In the genomic region with DNA sequence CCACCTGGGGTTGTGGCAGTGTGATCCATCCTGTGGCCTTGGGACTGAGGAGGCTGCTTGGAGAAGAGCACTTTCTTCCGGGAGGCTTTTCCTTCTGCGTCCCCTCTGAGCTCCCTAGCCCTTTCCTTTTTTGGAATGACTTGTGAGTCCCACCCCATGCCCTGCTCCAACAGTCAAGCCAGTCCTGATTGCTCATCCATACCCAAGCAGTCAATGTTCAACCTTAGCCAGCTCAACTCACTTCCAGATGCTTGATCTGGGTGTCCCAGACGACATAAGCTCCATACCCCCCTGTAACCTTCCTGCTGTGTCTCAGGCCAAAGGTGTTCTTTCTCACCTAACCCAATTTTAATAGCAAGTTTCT, we compare ENCODE assay signal across 18 mouse cellular contexts.
A peak's percentile ranks its signal among the peaks of the same experiment; 100 is the strongest.
DNase-seq lines count a peak whose midpoint lies in the region; ATAC-seq and TF ChIP-seq lines count a peak whose summit lies in the region.
"Had no signal": no experiment of that assay in that cellular context is flagged by ENCODE, and none has a peak within 500 bp of the region (broad histone marks: within the 10 kb centered on the region; RNA-seq: fewer than 3 reads in every experiment).

No protein-coding gene starts in this region.

- peaks cover 12% of the 10 kb centered on the region for H3K4me1 ChIP-seq in hindbrain, embryonic 13.5 days (replicated peaks)
- H3K4me1 ChIP-seq in hindbrain, embryonic 12.5 days: peaks cover 10% of the 10 kb centered on the region
- peaks cover 6% of the 10 kb centered on the region; the same call in 1 of the 2 replicates for H3K4me1 ChIP-seq in kidney, embryonic 14.5 days (ENCODE audit: control insufficient read depth, insufficient read depth, low read length)
- H3K4me1 ChIP-seq in limb, embryonic 10.5 days: peaks cover 33% of the 10 kb centered on the region
- H3K4me1 ChIP-seq: liver, embryonic 15.5 days had no signal

- H3K36me3 ChIP-seq in hindbrain, embryonic 13.5 days: no peaks in the 10 kb centered on the region
- H3K36me3 ChIP-seq in hindbrain, embryonic 12.5 days: no peaks in the 10 kb centered on the region
- no peaks in the 10 kb centered on the region for H3K36me3 ChIP-seq in kidney, embryonic 14.5 days (ENCODE audit: control insufficient read depth, insufficient read depth, low read length)
- no peaks in the 10 kb centered on the region for H3K36me3 ChIP-seq in limb, embryonic 10.5 days
- H3K36me3 ChIP-seq: forebrain, embryonic 10.5 days; liver, embryonic 15.5 days had no signal

- ATAC-seq in hindbrain, embryonic 13.5 days (ENCODE audit: low FRiP score): no peak
- ATAC-seq in hindbrain, embryonic 12.5 days (ENCODE audit: low FRiP score): no peak
- ATAC-seq in Patski: peak; percentile 41
- peak; percentile 39; the same call in 1 of the 2 replicates for ATAC-seq in kidney, embryonic 14.5 days (ENCODE audit: low FRiP score, low TSS enrichment)
- ATAC-seq: lung, postnatal 0 days had no signal

- H3K4me3 ChIP-seq in hindbrain, embryonic 13.5 days: no peak overlapping the region
- no peak overlapping the region for H3K4me3 ChIP-seq in hindbrain, embryonic 12.5 days
- H3K4me3 ChIP-seq in kidney, embryonic 14.5 days (ENCODE audit: low read length): no peak overlapping the region
- no peak overlapping the region for H3K4me3 ChIP-seq in limb, embryonic 10.5 days
- H3K4me3 ChIP-seq: forebrain, embryonic 10.5 days; layer of hippocampus, adult 2 months; liver, embryonic 15.5 days had no signal

- no peak for TF ChIP-seq CTCF in Patski (IDR thresholded peaks at IDR 0.05)

- in situ Hi-C loops in Patski (cut with MboI; ENCODE audit: low pct_unique_long_range_greater_than_20kb): no loop called here

- peak overlapping the region; percentile 48; the same call in 1 of the 2 replicates for H3K27ac ChIP-seq in hindbrain, embryonic 13.5 days
- no peak overlapping the region for H3K27ac ChIP-seq in hindbrain, embryonic 12.5 days
- H3K27ac ChIP-seq in kidney, embryonic 14.5 days (ENCODE audit: low read depth, low read length): no peak overlapping the region; the same call in 1 of the 2 replicates
- peak overlapping the region; percentile 58; the same call in 1 of the 2 replicates for H3K27ac ChIP-seq in limb, embryonic 10.5 days
- H3K27ac ChIP-seq: forebrain, embryonic 10.5 days; layer of hippocampus, adult 2 months; liver, embryonic 15.5 days had no signal

- no peaks in the 10 kb centered on the region for H3K9me3 ChIP-seq in hindbrain, embryonic 13.5 days
- H3K9me3 ChIP-seq in hindbrain, embryonic 12.5 days (replicated peaks): no peaks in the 10 kb centered on the region
- no peaks in the 10 kb centered on the region for H3K9me3 ChIP-seq in kidney, embryonic 14.5 days (ENCODE audit: control insufficient read depth, low read length)
- H3K9me3 ChIP-seq in limb, embryonic 10.5 days (replicated peaks): no peaks in the 10 kb centered on the region
- H3K9me3 ChIP-seq: forebrain, embryonic 10.5 days; liver, embryonic 15.5 days had no signal

- no peak overlapping the region for H3K4me2 ChIP-seq in hindbrain, embryonic 13.5 days
- no peak overlapping the region for H3K4me2 ChIP-seq in hindbrain, embryonic 12.5 days (replicated peaks)
- H3K4me2 ChIP-seq in kidney, embryonic 14.5 days (replicated peaks; ENCODE audit: low read depth, low read length): peak overlapping the region; percentile 17; the same call in 1 of the 2 replicates
- H3K4me2 ChIP-seq: liver, embryonic 15.5 days had no signal

- DNase-seq in Patski (ENCODE audit: low read depth, low spot score): no peak
- DNase-seq in limb, embryonic 10.5 days (ENCODE audit: low spot score): no peak
- no peak for DNase-seq in adrenal gland, adult 2 months
- DNase-seq in adrenal gland, adult (ENCODE audit: inconsistent age in 2 of 2, low spot score in 1 of 2): no peak
- DNase-seq: adrenal gland, postnatal 25 days; B cell, adult 2 months; cerebellum, adult 8-10 months; gastrocnemius, postnatal 36 days; retina, postnatal 1 day; right cerebral cortex, postnatal 4 days; thymus, postnatal 4 days had no signal

- H3K27me3 ChIP-seq in hindbrain, embryonic 13.5 days: 0 out of 2 replicates have a peak, but pooled peaks cover 4% of the 10 kb centered on the region
- H3K27me3 ChIP-seq in hindbrain, embryonic 12.5 days: no peaks in the 10 kb centered on the region
- no peaks in the 10 kb centered on the region for H3K27me3 ChIP-seq in Patski
- H3K27me3 ChIP-seq in kidney, embryonic 14.5 days (ENCODE audit: control insufficient read depth, insufficient read depth, low read length): no peaks in the 10 kb centered on the region
- no peaks in the 10 kb centered on the region for H3K27me3 ChIP-seq in limb, embryonic 10.5 days (ENCODE audit: low read depth, poor library complexity, severe bottlenecking)
- H3K27me3 ChIP-seq: liver, embryonic 15.5 days had no signal

- CTCF ChIA-PET in Patski (lab: Charles Lee): no interaction called here

- 66% methylated on average over 3 of the region's 3 CpGs for WGBS in hindbrain, embryonic 13.5 days
- whole genome bisulfite sequencing in hindbrain, embryonic 12.5 days: 52% methylated on average over 3 of the region's 3 CpGs
- WGBS in kidney, embryonic 14.5 days: 63% methylated on average over 3 of the region's 3 CpGs
- 44% methylated on average over 3 of the region's 3 CpGs for WGBS in limb, embryonic 10.5 days

- POLR2A ChIA-PET in Patski (lab: Charles Lee): interaction anchor here (0.7 kb wide), 1 partner anchor 153 kb away, joined by 3 read pairs; no protein-coding TSS in a partner anchor

- H3K9ac ChIP-seq in hindbrain, embryonic 13.5 days: no peak overlapping the region
- H3K9ac ChIP-seq in hindbrain, embryonic 12.5 days: no peak overlapping the region
- H3K9ac ChIP-seq in kidney, embryonic 14.5 days (ENCODE audit: low read depth, low read length): no peak overlapping the region
- H3K9ac ChIP-seq: liver, embryonic 15.5 days had no signal

Comparison
In these comparisons a context has a peak if more than half of its experiments do, and no peak if none do; other contexts are left out.
1. H3K27ac ChIP-seq: peak in hindbrain, embryonic 13.5 days (single experiment) and limb, embryonic 10.5 days (single experiment); none in hindbrain, embryonic 12.5 days (single experiment) and kidney, embryonic 14.5 days (single experiment).
2. ATAC-seq: peak in Patski (single experiment) and kidney, embryonic 14.5 days (single experiment); none in hindbrain, embryonic 13.5 days (single experiment) and hindbrain, embryonic 12.5 days (single experiment).